Mouse (Mus musculus): ENCODE data around the gene Kif12. TPM values are rescaled to one million over a fixed set of nuclear protein-coding genes. Genes with fewer than 3 reads are reported as not detected.

Gene Kif12
- total and polyA plus RNA-seq, 3 experiments, result not detected

- Histone ChIP-seq H3K4me1 (ENCODE audit: control insufficient read depth, insufficient read depth, low read length) (peaks cover 4% of the 10 kb centered on the region), H3K79me2 (replicated peaks; ENCODE audit: control insufficient read depth, insufficient read depth, low read length) (no peaks in the 10 kb centered on the region), H3K9ac (ENCODE audit: low read depth, low read length) (no peak overlapping the region), H3K27me3 (ENCODE audit: control insufficient read depth, insufficient read depth, low read length) (peaks cover 8% of the 10 kb centered on the region), H3K4me3 (no peak overlapping the region), H3K27ac (no peak overlapping the region; the same call in 1 of the 2 replicates), H3K36me3 (ENCODE audit: control insufficient read depth, insufficient read depth, low read length) (no peaks in the 10 kb centered on the region)
- DNase-seq, result peak in 1 of 2 experiments; percentile 45
- no peak for TF ChIP-seq EP300 (IDR thresholded peaks at IDR 0.05; ENCODE audit: insufficient read depth, low read depth, low read length)
- TF ChIP-seq POLR2A (IDR thresholded peaks at IDR 0.05; ENCODE audit: insufficient read depth, low read depth, low read length), result no peak
- TF ChIP-seq CTCF (IDR thresholded peaks at IDR 0.05), result no peak
- intact Hi-C loops (cut with DNase I), result no loop called here
- WGBS, result 43% methylated on average over 9 of the region's 9 CpGs
These were observed 44.6 kb upstream of the Kif12 start for GRCm38 (mm10) chr4:63216566-63216965.

GRCm38 (mm10) chr4:63215993-63216531 is 44.1 kb upstream of the Kif12 start:
- TF ChIP-seq CTCF (IDR thresholded peaks at IDR 0.05) (peak; percentile 68), EP300 (IDR thresholded peaks at IDR 0.05; ENCODE audit: insufficient read depth, low read depth, low read length) (no peak)
- Histone ChIP-seq H3K36me3 (ENCODE audit: control insufficient read depth, insufficient read depth, low read length) (no peaks in the 10 kb centered on the region), H3K4me3 (peak overlapping the region; percentile 72), H3K4me1 (ENCODE audit: control insufficient read depth, insufficient read depth, low read length) (peaks cover 4% of the 10 kb centered on the region), H3K9ac (ENCODE audit: low read depth, low read length) (peak overlapping the region; percentile 68), H3K79me2 (replicated peaks; ENCODE audit: control insufficient read depth, insufficient read depth, low read length) (no peaks in the 10 kb centered on the region), H3K27ac (peak overlapping the region; percentile 41; the same call in 1 of the 2 replicates), H3K27me3 (ENCODE audit: control insufficient read depth, insufficient read depth, low read length) (peaks cover 8% of the 10 kb centered on the region)
- intact Hi-C loops (cut with DNase I), result loop anchor here (1.0 to 2.0 kb wide), 3 partner anchors 63 to 103 kb away; no protein-coding TSS in a partner anchor
- peak; percentile 57 to 65 for DNase-seq
- 9% methylated on average over 24 of the region's 24 CpGs for WGBS

GRCm38 (mm10) chr4:63215185-63215992 is 43.5 kb upstream of the Kif12 start:
- Histone ChIP-seq H3K79me2 (replicated peaks; ENCODE audit: control insufficient read depth, insufficient read depth, low read length) (no peaks in the 10 kb centered on the region), H3K4me1 (ENCODE audit: control insufficient read depth, insufficient read depth, low read length) (peaks cover 4% of the 10 kb centered on the region), H3K27ac (peak overlapping the region; percentile 41; the same call in 1 of the 2 replicates), H3K36me3 (ENCODE audit: control insufficient read depth, insufficient read depth, low read length) (no peaks in the 10 kb centered on the region), H3K9ac (ENCODE audit: low read depth, low read length) (peak overlapping the region; percentile 68), H3K27me3 (ENCODE audit: control insufficient read depth, insufficient read depth, low read length) (peaks cover 8% of the 10 kb centered on the region), H3K4me3 (peak overlapping the region; percentile 72)
- TF ChIP-seq POLR2A (IDR thresholded peaks at IDR 0.05; ENCODE audit: insufficient read depth, low read depth, low read length), result no peak
- TF ChIP-seq CTCF (IDR thresholded peaks at IDR 0.05), result peak; percentile 96
- 0 out of 2 replicates have a peak, but pooled peaks have one; percentile 12 for TF ChIP-seq EP300 (IDR thresholded peaks at IDR 0.05; ENCODE audit: insufficient read depth, low read depth, low read length)
- DNase-seq, result peak; percentile 84 to 90
- WGBS, result under 1% methylated on average over 68 of the region's 71 CpGs
- intact Hi-C loops (cut with DNase I), result loop anchor here (1.0 to 2.0 kb wide), 3 partner anchors 63 to 104 kb away; no protein-coding TSS in a partner anchor

- H3K79me2 ChIP-seq (replicated peaks; ENCODE audit: control insufficient read depth, insufficient read depth, low read length), result no peaks in the 10 kb centered on the region
- no peaks in the 10 kb centered on the region for H3K36me3 ChIP-seq (ENCODE audit: control insufficient read depth, insufficient read depth, low read length)
- peaks cover 8% of the 10 kb centered on the region for H3K27me3 ChIP-seq (ENCODE audit: control insufficient read depth, insufficient read depth, low read length)
- intact Hi-C loops (cut with DNase I), result loop anchor here (2.0 kb wide), 1 partner anchor 65 kb away; no protein-coding TSS in a partner anchor
- WGBS, result 2% methylated on average over 61 of the region's 61 CpGs
- DNase-seq, result peak in 1 of 2 experiments; percentile 33
- peak within 1 kb of the TSS; percentile 31; the same call in 1 of the 2 replicates for H3K4me3 ChIP-seq
- TF ChIP-seq POLR2A (IDR thresholded peaks at IDR 0.05; ENCODE audit: insufficient read depth, low read depth, low read length), result no peak
- TF ChIP-seq CTCF (IDR thresholded peaks at IDR 0.05), result peak; percentile 44
- no peak for TF ChIP-seq EP300 (IDR thresholded peaks at IDR 0.05; ENCODE audit: insufficient read depth, low read depth, low read length)
- H3K9ac ChIP-seq (ENCODE audit: low read depth, low read length), result no peak within 1 kb of the TSS
- no peak within 1 kb of the TSS for H3K27ac ChIP-seq
- H3K4me1 ChIP-seq (ENCODE audit: control insufficient read depth, insufficient read depth, low read length), result peaks cover 4% of the 10 kb centered on the region
These were observed 42.1 kb upstream of the Kif12 start, which contains the start of gene Col27a1 for GRCm38 (mm10) chr4:63213907-63214621. Gene Col27a1 (plus strand): TSS chr4:63214004.

GRCm38 (mm10) chr4:63205583-63205982 is 33.7 kb upstream of the Kif12 start:
- intact Hi-C loops (cut with DNase I), result no loop called here
- no peak overlapping the region for H3K4me3 ChIP-seq
- H3K79me2 ChIP-seq (replicated peaks; ENCODE audit: control insufficient read depth, insufficient read depth, low read length), result no peaks in the 10 kb centered on the region
- no peaks in the 10 kb centered on the region for H3K36me3 ChIP-seq (ENCODE audit: control insufficient read depth, insufficient read depth, low read length)
- H3K27me3 ChIP-seq (ENCODE audit: control insufficient read depth, insufficient read depth, low read length), result no peaks in the 10 kb centered on the region
- H3K4me1 ChIP-seq (ENCODE audit: control insufficient read depth, insufficient read depth, low read length), result no peaks in the 10 kb centered on the region
- WGBS, result 58% methylated on average over 7 of the region's 7 CpGs
- H3K9ac ChIP-seq (ENCODE audit: low read depth, low read length), result no peak overlapping the region
- TF ChIP-seq EP300 (IDR thresholded peaks at IDR 0.05; ENCODE audit: insufficient read depth, low read depth, low read length), result no peak
- TF ChIP-seq CTCF (IDR thresholded peaks at IDR 0.05), result no peak
- no peak for TF ChIP-seq POLR2A (IDR thresholded peaks at IDR 0.05; ENCODE audit: insufficient read depth, low read depth, low read length)
- H3K27ac ChIP-seq, result no peak overlapping the region
- DNase-seq, result no peak
